13 mouse cellular contexts compared by ENCODE assay signal in genomic region chr1:137588304-137589300, GRCm38 (mm10).
DNase-seq lines count a peak whose midpoint lies in the region; ATAC-seq and TF ChIP-seq lines count a peak whose summit lies in the region.
"Had no signal": no experiment of that assay in that cellular context is flagged by ENCODE, and none has a peak within 500 bp of the region (broad histone marks: within the 10 kb centered on the region; RNA-seq: fewer than 3 reads in every experiment).

No protein-coding gene starts in this region.

- no peaks in the 10 kb centered on the region for H3K36me3 ChIP-seq in liver, embryonic 11.5 days (ENCODE audit: control insufficient read depth, insufficient read depth, low read length)
- H3K36me3 ChIP-seq: hindbrain, embryonic 10.5 days; limb, embryonic 12.5 days had no signal

- H3K27me3 ChIP-seq in liver, embryonic 11.5 days (replicated peaks; ENCODE audit: control insufficient read depth, insufficient read depth, low read length): no peaks in the 10 kb centered on the region
- H3K27me3 ChIP-seq: limb, embryonic 12.5 days had no signal

- no peaks in the 10 kb centered on the region for H3K9me3 ChIP-seq in liver, embryonic 11.5 days (ENCODE audit: control insufficient read depth, low read length)
- H3K9me3 ChIP-seq: hindbrain, embryonic 10.5 days; limb, embryonic 12.5 days had no signal

- 78% methylated on average over 6 of the region's 6 CpGs for WGBS in liver, embryonic 11.5 days

- no peaks in the 10 kb centered on the region for H3K4me1 ChIP-seq in liver, embryonic 11.5 days (replicated peaks; ENCODE audit: control insufficient read depth, insufficient read depth, low read length)
- H3K4me1 ChIP-seq: hindbrain, embryonic 10.5 days had no signal

- ATAC-seq in frontal cortex, adult (ENCODE audit: low TSS enrichment): peak; percentile 84
- no peak for ATAC-seq in liver, embryonic 11.5 days (replicated peaks; ENCODE audit: low FRiP score)

- intact Hi-C loops in left cerebral cortex, adult 2 months (cut with DNase I): no loop called here
- intact Hi-C loops in heart, postnatal 10 days (cut with DNase I): no loop called here

- H3K4me3 ChIP-seq in left cerebral cortex, adult 2 months: no peak overlapping the region
- H3K4me3 ChIP-seq in liver, embryonic 11.5 days (ENCODE audit: low read depth, low read length): no peak overlapping the region
- H3K4me3 ChIP-seq: hindbrain, embryonic 10.5 days; limb, embryonic 12.5 days had no signal

- no peak for DNase-seq in frontal cortex, postnatal 10 days (ENCODE audit: low spot score in 2 of 2)
- peak; percentile 7 for DNase-seq in left cerebral cortex, adult 11 months (ENCODE audit: low spot score)
- no peak for DNase-seq in left cerebral cortex, adult 2 months (ENCODE audit: extremely low spot score in 1 of 2, low spot score in 2 of 2)
- DNase-seq in cerebellum, adult 11-12 months: peak; percentile 81
- DNase-seq in heart, postnatal 10 days: peak; percentile 36 to 54
- DNase-seq in thymus, postnatal 10 days (ENCODE audit: low spot score in 2 of 2): no peak
- no peak for DNase-seq in liver, embryonic 11.5 days (ENCODE audit: low spot score)
- DNase-seq: kidney, adult 18-20 months; lung, embryonic 14.5 days; thymus, adult 2 months had no signal

- H3K27ac ChIP-seq in left cerebral cortex, adult 2 months: no peak overlapping the region
- no peak overlapping the region for H3K27ac ChIP-seq in liver, embryonic 11.5 days (ENCODE audit: low read depth, low read length)
- H3K27ac ChIP-seq: hindbrain, embryonic 10.5 days; limb, embryonic 12.5 days had no signal

- no peak overlapping the region for H3K9ac ChIP-seq in liver, embryonic 11.5 days (ENCODE audit: low read depth, low read length)
- H3K9ac ChIP-seq: limb, embryonic 12.5 days; lung, embryonic 14.5 days had no signal

- no peak overlapping the region for H3K4me2 ChIP-seq in liver, embryonic 11.5 days
- H3K4me2 ChIP-seq: limb, embryonic 12.5 days; lung, embryonic 14.5 days had no signal

- no peak for TF ChIP-seq CTCF in left cerebral cortex, adult 2 months (IDR thresholded peaks at IDR 0.05)

Comparison
In these comparisons a context has a peak if more than half of its experiments do, and no peak if none do; other contexts are left out.
1. DNase-seq: peak in left cerebral cortex, adult 11 months (single experiment), cerebellum, adult 11-12 months (single experiment) and heart, postnatal 10 days (2 of 2); none in frontal cortex, postnatal 10 days (0 of 2), left cerebral cortex, adult 2 months (0 of 2), thymus, postnatal 10 days (0 of 2) and liver, embryonic 11.5 days (single experiment).